Mouse (Mus musculus): ENCODE data around the gene Prodh2. TPM values are rescaled to one million over a fixed set of nuclear protein-coding genes. Genes with fewer than 3 reads are reported as not detected.

Prodh2 gene
- polyA plus RNA-seq, 1 experiment from 2014 or later, result not detected

GRCm38 (mm10) chr7:30552102-30553020 lies 58.9 kb downstream of the Prodh2 start, which contains the start of the genes Hspb6 and Proser3:
Gene Hspb6 (plus strand): TSS chr7:30552178.
Gene Proser3 (minus strand): TSS chr7:30552299.
- Histone ChIP-seq H3K36me3 (peaks cover 47% of the 10 kb centered on the region), H3K27ac (peak within 1 kb of the TSS; percentile 97), H3K9ac (peak within 1 kb of the TSS; percentile 72), H3K4me1 (peaks cover 14% of the 10 kb centered on the region), H3K4me3 (peak within 1 kb of the TSS; percentile 66), H3K9me3 (no peaks in the 10 kb centered on the region), H3K27me3 (no peaks in the 10 kb centered on the region), H3K4me2 (replicated peaks) (peak within 1 kb of the TSS; percentile 88)
- under 1% methylated on average over 44 of the region's 44 CpGs for WGBS
- peak; percentile 94 for ATAC-seq (ENCODE audit: insufficient number of reproducible peaks, insufficient read depth, low FRiP score, low TSS enrichment)

- 7% methylated on average over 23 of the region's 23 CpGs for WGBS
- Histone ChIP-seq H3K36me3 (peaks cover 40% of the 10 kb centered on the region), H3K9ac (peak overlapping the region; percentile 72), H3K27ac (peak overlapping the region; percentile 91), H3K4me1 (peaks cover 14% of the 10 kb centered on the region), H3K27me3 (no peaks in the 10 kb centered on the region), H3K4me3 (peak overlapping the region; percentile 66), H3K4me2 (replicated peaks) (peak overlapping the region; percentile 88), H3K9me3 (no peaks in the 10 kb centered on the region)
- no peak for ATAC-seq (ENCODE audit: insufficient number of reproducible peaks, insufficient read depth, low FRiP score, low TSS enrichment)
Observed at GRCm38 (mm10) chr7:30553021-30553589, 59.7 kb downstream of the Prodh2 start.

GRCm38 (mm10) chr7:30553810-30554584 lies 60.6 kb downstream of the Prodh2 start:
- Histone ChIP-seq H3K4me1 (peaks cover 23% of the 10 kb centered on the region), H3K36me3 (peaks cover 32% of the 10 kb centered on the region), H3K9me3 (no peaks in the 10 kb centered on the region), H3K27me3 (no peaks in the 10 kb centered on the region), H3K27ac (no peak overlapping the region), H3K9ac (no peak overlapping the region; the same call in 1 of the 2 replicates), H3K4me3 (peak overlapping the region; percentile 66; the same call in 1 of the 2 replicates), H3K4me2 (replicated peaks) (peak overlapping the region; percentile 88)
- WGBS, result 84% methylated on average over 22 of the region's 22 CpGs
- ATAC-seq (ENCODE audit: insufficient number of reproducible peaks, insufficient read depth, low FRiP score, low TSS enrichment), result no peak

GRCm38 (mm10) chr7:30556894-30557536 lies 63.6 kb downstream of the Prodh2 start:
- Histone ChIP-seq H3K4me1 (peaks cover 25% of the 10 kb centered on the region), H3K27ac (no peak overlapping the region), H3K4me3 (no peak overlapping the region), H3K36me3 (peaks cover 28% of the 10 kb centered on the region), H3K27me3 (no peaks in the 10 kb centered on the region), H3K4me2 (replicated peaks) (no peak overlapping the region), H3K9ac (no peak overlapping the region), H3K9me3 (no peaks in the 10 kb centered on the region)
- WGBS, result 92% methylated on average over 18 of the region's 18 CpGs
- ATAC-seq (ENCODE audit: insufficient number of reproducible peaks, insufficient read depth, low FRiP score, low TSS enrichment), result no peak

- Histone ChIP-seq H3K9ac (no peak overlapping the region), H3K27ac (no peak overlapping the region), H3K9me3 (no peaks in the 10 kb centered on the region), H3K4me1 (peaks cover 21% of the 10 kb centered on the region), H3K4me3 (peak overlapping the region; percentile 66; the same call in 1 of the 2 replicates), H3K4me2 (replicated peaks) (peak overlapping the region; percentile 96; the same call in 1 of the 2 replicates), H3K36me3 (peaks cover 28% of the 10 kb centered on the region), H3K27me3 (no peaks in the 10 kb centered on the region)
- ATAC-seq (ENCODE audit: insufficient number of reproducible peaks, insufficient read depth, low FRiP score, low TSS enrichment), result no peak
- WGBS, result 89% methylated on average over 13 of the region's 13 CpGs
Observed at GRCm38 (mm10) chr7:30557901-30558514, 64.6 kb downstream of the Prodh2 start.

GRCm38 (mm10) chr7:30558656-30559442 lies 65.4 kb downstream of the Prodh2 start:
- 15% methylated on average over 12 of the region's 12 CpGs for WGBS
- Histone ChIP-seq H3K4me1 (peaks cover 15% of the 10 kb centered on the region), H3K4me2 (replicated peaks) (peak overlapping the region; percentile 96), H3K27ac (peak overlapping the region; percentile 26; the same call in 1 of the 2 replicates), H3K4me3 (peak overlapping the region; percentile 66), H3K9me3 (no peaks in the 10 kb centered on the region), H3K27me3 (no peaks in the 10 kb centered on the region), H3K9ac (peak overlapping the region; percentile 81), H3K36me3 (peaks cover 28% of the 10 kb centered on the region)
- no peak for ATAC-seq (ENCODE audit: insufficient number of reproducible peaks, insufficient read depth, low FRiP score, low TSS enrichment)

GRCm38 (mm10) chr7:30559443-30559954 lies 66.1 kb downstream of the Prodh2 start, which contains the start of gene Lin37:
Gene Lin37 (minus strand): TSS chr7:30559838.
- Histone ChIP-seq H3K36me3 (peaks cover 24% of the 10 kb centered on the region), H3K27ac (peak within 1 kb of the TSS; percentile 26; the same call in 1 of the 2 replicates), H3K9me3 (no peaks in the 10 kb centered on the region), H3K27me3 (no peaks in the 10 kb centered on the region), H3K4me2 (replicated peaks) (peak within 1 kb of the TSS; percentile 96), H3K9ac (peak within 1 kb of the TSS; percentile 81), H3K4me3 (peak within 1 kb of the TSS; percentile 66), H3K4me1 (peaks cover 19% of the 10 kb centered on the region)
- ATAC-seq (ENCODE audit: insufficient number of reproducible peaks, insufficient read depth, low FRiP score, low TSS enrichment), result peak; percentile 78
- WGBS, result under 1% methylated on average over 20 of the region's 20 CpGs

- no peak overlapping the region for H3K9ac ChIP-seq
- H3K9me3 ChIP-seq, result no peaks in the 10 kb centered on the region
- H3K4me1 ChIP-seq, result peaks cover 19% of the 10 kb centered on the region
- H3K27ac ChIP-seq, result no peak overlapping the region
- peaks cover 23% of the 10 kb centered on the region for H3K36me3 ChIP-seq
- no peak overlapping the region for H3K4me3 ChIP-seq
- H3K27me3 ChIP-seq, result no peaks in the 10 kb centered on the region
- ATAC-seq (ENCODE audit: insufficient number of reproducible peaks, insufficient read depth, low FRiP score, low TSS enrichment), result no peak
- H3K4me2 ChIP-seq (replicated peaks), result peak overlapping the region; percentile 96; the same call in 1 of the 2 replicates
- WGBS, result 64% methylated on average over 2 of the region's 2 CpGs
Observed at GRCm38 (mm10) chr7:30560296-30560695, 66.9 kb downstream of the Prodh2 start.

- Histone ChIP-seq H3K4me1 (peaks cover 19% of the 10 kb centered on the region), H3K27ac (peak overlapping the region; percentile 78), H3K36me3 (peaks cover 25% of the 10 kb centered on the region), H3K4me3 (peak overlapping the region; percentile 61), H3K4me2 (replicated peaks) (peak overlapping the region; percentile 77), H3K9ac (peak overlapping the region; percentile 62), H3K9me3 (no peaks in the 10 kb centered on the region), H3K27me3 (no peaks in the 10 kb centered on the region)
- 2% methylated on average over 27 of the region's 27 CpGs for WGBS
- ATAC-seq (ENCODE audit: insufficient number of reproducible peaks, insufficient read depth, low FRiP score, low TSS enrichment), result no peak
Observed at GRCm38 (mm10) chr7:30562526-30563116, 69.2 kb downstream of the Prodh2 start.
